Mouse (Mus musculus): ENCODE results near the gene Tulp1. TPM values are rescaled to one million over a fixed set of nuclear protein-coding genes. Genes with fewer than 3 reads are reported as not detected.
"Not testable (repeated sequence)": the region's sequence is repeated elsewhere in the genome, so short reads cannot be mapped to it uniquely, and the experiment has no call there.

The Tulp1 gene
- total RNA-seq, 4 experiments from 2014 or later, result not detected

- no peak for DNase-seq (ENCODE audit: low spot score in 2 of 2)
Measured at GRCm38 (mm10) chr17:28369056-28369455, 4.0 kb upstream of the Tulp1 start.

GRCm38 (mm10) chr17:28368449-28368848, 3.4 kb upstream of the Tulp1 start:
- DNase-seq (ENCODE audit: low spot score in 2 of 2), result peak; percentile 67 to 74

GRCm38 (mm10) chr17:28363507-28363906, 1.5 kb downstream of the Tulp1 start:
- DNase-seq (ENCODE audit: low spot score in 2 of 2), result no peak

DNA sequence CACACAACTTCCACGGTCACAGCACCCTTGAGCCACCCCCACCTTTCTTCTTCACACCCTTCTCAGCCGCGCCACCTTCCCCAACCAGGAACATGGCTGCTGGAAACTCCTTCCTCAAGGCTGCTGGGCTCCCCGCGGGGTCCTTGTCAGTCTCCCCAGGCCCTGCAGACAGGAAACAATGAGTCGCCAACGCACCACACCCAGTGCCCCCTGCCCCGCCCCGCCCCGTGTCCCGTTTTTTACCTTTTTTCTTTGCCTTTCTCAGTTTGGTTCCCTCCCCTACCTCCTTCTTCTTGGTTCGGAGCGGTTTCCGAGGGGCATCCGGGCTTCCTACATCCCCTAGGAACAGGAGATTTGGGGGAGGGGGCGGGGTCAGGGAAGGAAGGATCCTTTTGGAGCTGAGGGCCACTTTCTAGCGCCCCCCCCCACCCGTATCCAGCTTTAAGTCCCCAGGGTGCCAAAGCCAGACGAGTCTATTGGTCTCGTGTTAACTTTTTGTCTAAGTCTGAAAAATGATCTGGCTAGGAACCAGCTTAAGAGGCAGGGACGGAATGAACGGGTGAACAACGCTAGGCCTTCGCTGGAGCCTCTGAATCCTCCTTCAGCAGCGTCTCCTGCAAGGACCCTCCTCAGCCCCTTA, 2.2 kb downstream of the Tulp1 start:
- DNase-seq (ENCODE audit: low spot score in 2 of 2), result no peak

DNA sequence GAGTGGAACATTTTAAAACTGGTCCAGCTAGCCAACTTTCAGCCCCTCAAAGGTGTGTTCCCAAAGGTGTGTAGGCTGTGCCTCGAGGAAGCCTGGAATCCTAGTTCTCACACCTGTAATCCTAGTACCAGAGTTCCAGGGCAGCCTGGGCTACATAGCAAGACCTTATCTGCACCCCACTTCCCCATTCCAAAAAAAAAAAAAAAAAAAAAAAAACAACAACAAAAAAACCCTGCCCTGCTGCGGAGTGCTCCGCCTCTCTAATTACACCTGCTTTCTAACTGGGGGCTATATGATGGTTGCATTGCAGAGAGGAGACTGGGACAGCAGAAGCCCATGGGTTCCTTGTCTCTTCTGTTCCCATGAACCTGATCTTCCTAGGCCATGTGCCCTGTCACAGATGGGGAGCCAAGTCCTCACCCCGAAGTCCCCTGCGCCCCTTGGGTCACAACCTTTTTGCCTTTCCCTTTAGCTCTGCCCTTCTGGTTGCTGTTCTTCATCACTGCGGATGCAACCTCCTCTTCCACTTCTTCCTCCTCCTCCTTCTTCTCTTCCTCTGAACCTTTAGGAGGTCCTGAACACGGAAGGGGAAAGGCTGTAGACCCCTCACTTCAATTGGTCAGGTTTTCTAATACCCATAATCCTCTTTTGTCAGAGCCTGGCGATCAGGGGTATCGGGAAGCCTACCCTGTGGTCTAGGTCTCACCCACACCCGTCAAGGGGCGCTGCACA, 2.9 kb downstream of the Tulp1 start:
- DNase-seq (ENCODE audit: low spot score in 2 of 2), result no peak

DNA sequence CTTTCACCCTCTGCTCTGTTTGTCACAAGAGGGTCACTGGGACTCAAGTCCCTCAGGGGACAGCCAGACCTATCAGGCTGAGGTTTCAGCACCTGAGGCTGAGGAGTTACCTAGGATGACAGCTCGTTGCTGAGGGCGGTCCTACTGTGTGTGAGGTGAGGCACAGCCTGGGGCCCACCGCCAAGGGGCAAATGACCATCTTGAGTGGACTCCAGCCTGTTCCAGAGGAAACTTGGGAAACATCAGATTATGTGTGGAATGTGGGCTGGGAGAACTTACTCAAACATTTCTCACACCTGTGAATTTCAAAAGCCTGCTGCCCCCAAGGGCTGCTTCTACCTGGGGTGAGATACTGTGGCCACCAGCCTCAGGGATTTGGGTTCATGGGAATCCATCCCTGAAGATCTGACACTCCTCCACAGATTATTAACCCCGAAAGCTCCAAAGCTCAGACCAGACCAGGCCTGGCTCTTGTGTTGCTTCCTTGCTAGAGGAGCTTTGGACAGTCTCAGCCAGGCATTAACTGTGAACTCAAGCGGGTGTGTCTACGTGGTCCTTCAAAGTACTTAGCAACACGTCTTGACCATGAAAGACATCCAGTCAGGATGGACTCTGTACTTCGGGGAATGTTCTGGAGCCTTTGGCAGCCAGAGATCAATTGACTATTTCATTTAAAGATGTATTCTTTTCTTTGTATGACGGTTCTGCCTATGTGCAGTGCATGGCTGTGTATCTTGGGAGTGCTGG, 4.3 kb downstream of the Tulp1 start:
- no peak for DNase-seq (ENCODE audit: low spot score in 2 of 2)

GRCm38 (mm10) chr17:28358576-28359261, 6.3 kb downstream of the Tulp1 start:
- not testable (repeated sequence) for DNase-seq (ENCODE audit: low spot score in 2 of 2)

- DNase-seq (ENCODE audit: low spot score in 2 of 2), result no peak
Measured at GRCm38 (mm10) chr17:28355871-28356270, 9.2 kb downstream of the Tulp1 start.

- no peak for DNase-seq (ENCODE audit: low spot score in 2 of 2)
Measured at GRCm38 (mm10) chr17:28352018-28352417, 13.0 kb downstream of the Tulp1 start.

GRCm38 (mm10) chr17:28351353-28351890, 13.6 kb downstream of the Tulp1 start:
- no peak for DNase-seq (ENCODE audit: low spot score in 2 of 2)

DNA sequence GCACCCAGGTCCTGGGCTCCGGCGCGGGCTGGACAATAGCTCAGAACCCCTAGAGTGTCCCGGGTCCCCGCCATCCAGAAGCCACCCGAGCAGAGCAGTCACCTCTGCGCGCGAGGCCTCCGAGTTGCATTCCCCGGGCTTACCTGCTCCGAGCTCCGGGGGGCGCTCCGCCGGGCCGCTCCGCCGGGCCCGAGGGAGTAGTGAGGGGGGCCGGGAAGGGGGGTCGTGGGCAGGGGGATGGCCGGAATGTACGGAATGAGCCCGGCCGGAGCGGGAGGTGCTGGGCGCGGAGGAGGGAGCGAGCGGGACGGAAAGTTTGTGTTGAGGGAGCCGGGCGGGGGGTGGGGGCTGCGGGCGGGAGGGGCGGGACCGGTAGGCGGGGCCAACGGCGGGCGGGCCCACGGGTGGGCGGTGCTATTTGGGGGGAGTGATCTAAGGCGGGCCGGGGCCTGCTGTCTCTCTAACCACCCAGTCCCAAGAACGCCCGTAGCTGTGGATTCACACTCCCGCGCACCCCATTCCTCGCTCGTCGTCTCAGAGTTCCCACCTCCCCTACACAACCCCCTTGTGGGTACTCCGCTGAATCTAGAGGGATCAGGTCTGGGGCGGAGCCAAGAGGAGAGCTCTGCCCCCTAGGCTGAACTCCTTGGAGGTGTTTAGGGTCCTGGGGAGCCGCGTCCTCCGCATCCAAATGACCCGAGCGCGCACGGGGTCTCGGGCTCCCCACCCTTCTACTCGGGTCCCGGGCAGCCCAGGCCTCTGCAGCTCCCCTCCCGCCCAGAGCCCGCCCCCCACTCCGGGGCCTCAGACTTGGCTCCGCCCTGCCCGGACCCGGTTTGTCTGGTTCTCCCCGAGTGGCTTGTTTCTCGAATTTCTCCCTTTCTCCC, 14.3 kb downstream of the Tulp1 start, which contains the start of gene Tead3:
Gene Tead3, minus strand, starts transcription at position 352 of the 887 bp plus-strand sequence.
- peak; percentile 56 to 64 for DNase-seq (ENCODE audit: low spot score in 2 of 2)

- peak; percentile 32 to 56 for DNase-seq (ENCODE audit: low spot score in 2 of 2)
Measured at GRCm38 (mm10) chr17:28349901-28350465, 15.0 kb downstream of the Tulp1 start.

- no peak for DNase-seq (ENCODE audit: low spot score in 2 of 2)
Measured at GRCm38 (mm10) chr17:28349264-28349880, 15.7 kb downstream of the Tulp1 start.

- no peak for DNase-seq (ENCODE audit: low spot score in 2 of 2)
Measured at GRCm38 (mm10) chr17:28348211-28348610, 16.8 kb downstream of the Tulp1 start.

- no peak for DNase-seq (ENCODE audit: low spot score in 2 of 2)
Measured at GRCm38 (mm10) chr17:28347327-28347726, 17.7 kb downstream of the Tulp1 start.

GRCm38 (mm10) chr17:28345882-28346281, 19.1 kb downstream of the Tulp1 start:
- DNase-seq (ENCODE audit: low spot score in 2 of 2), result no peak

DNA sequence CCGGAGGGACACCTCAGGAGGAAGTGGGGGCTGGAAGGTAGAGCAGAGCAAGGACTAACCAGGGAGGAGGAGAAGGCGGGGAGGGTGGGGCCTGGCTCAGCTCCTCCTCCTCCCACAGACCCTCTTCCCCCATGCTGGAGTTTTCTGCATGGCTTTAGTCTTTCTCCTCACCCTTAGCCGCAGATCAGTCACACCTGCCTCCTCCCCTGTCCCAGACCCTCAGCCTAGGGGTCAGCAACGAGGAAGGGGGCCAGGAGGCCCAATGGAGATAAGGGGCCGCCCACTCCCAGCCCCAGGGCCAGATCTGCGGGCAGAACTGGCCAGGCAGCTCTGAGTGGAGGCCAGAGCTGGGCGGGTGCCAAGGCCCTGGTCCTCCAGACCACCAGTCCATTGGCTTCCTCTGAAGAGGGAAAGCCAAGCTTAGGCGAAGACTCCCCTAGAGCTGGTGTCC, 19.7 kb downstream of the Tulp1 start:
- DNase-seq (ENCODE audit: low spot score in 2 of 2), result no peak

GRCm38 (mm10) chr17:28344670-28345069, 20.4 kb downstream of the Tulp1 start:
- no peak for DNase-seq (ENCODE audit: low spot score in 2 of 2)

GRCm38 (mm10) chr17:28344050-28344607, 20.9 kb downstream of the Tulp1 start:
- DNase-seq (ENCODE audit: low spot score in 2 of 2), result no peak

All from gastrocnemius, adult 8-10 months (tissue).